Mouse (Mus musculus) stomach, postnatal 0 days (tissue): Measurements from ENCODE around the gene 0610010F05Rik.

Experiments
- CTCF ChIP-seq: IDR thresholded peaks from 2 replicates; pipeline ENCODE4 v1.5.1; 2016; ENCODE audit warnings: antibody characterized with exemption, low read depth, mild to moderate bottlenecking, moderate library complexity
- EP300 ChIP-seq: optimal IDR thresholded peaks from 2 replicates; pipeline ENCODE3; 2016; ENCODE audit warnings: antibody characterized with exemption

- TF ChIP-seq CTCF, result no peak
- no peak for TF ChIP-seq EP300
Observed at GRCm38 (mm10) chr11:23515315-23515714, 118.1 kb downstream of the 0610010F05Rik start.
